Mouse (Mus musculus) MEL (cell line): ENCODE results near the gene Phlda3. TPM values are rescaled to one million over a fixed set of nuclear protein-coding genes. Genes with fewer than 3 reads are reported as not detected.

Experiments used
- DNase-seq: peaks from one replicate; pipeline ENCODE4 v3.0.0; 2011; ENCODE audit warnings: low read depth, low spot score
- H3K27ac ChIP-seq: 2 replicates; pipeline ENCODE4 v1.5.1; 2012; ENCODE audit warnings: low read depth, mild to moderate bottlenecking, control low read depth, low read length, moderate library complexity; ENCODE audit not compliant: control insufficient read depth
- H3K27me3 ChIP-seq, 2 experiments: fragments of 150-350 bp in 1 of 2; sonication (generic) in 1 of 2; 2 replicates each; pipeline ENCODE4 v1.6.1; 2012; ENCODE audit warnings: low read length in 2 of 2, mild to moderate bottlenecking in 2 of 2, improper control_type of control experiment in 1 of 2, moderate library complexity in 1 of 2; ENCODE audit not compliant: insufficient read depth in 2 of 2, control insufficient read depth in 1 of 2
- H3K36me3 ChIP-seq, 2 experiments: 2 replicates each; pipeline ENCODE4 v1.6.1; 2012 to 2014; ENCODE audit warnings: low read length in 2 of 2, improper control_type of control experiment in 1 of 2, inconsistent platforms in 1 of 2, mild to moderate bottlenecking in 1 of 2; ENCODE audit not compliant: insufficient read depth in 2 of 2, control insufficient read depth in 1 of 2
- H3K4me1 ChIP-seq, 2 experiments: fragments of 150-350 bp in 1 of 2; sonication (generic) in 1 of 2; 2 replicates each; pipeline ENCODE4 v1.6.1; 2012; ENCODE audit warnings: low read length in 2 of 2, improper control_type of control experiment in 1 of 2, mild to moderate bottlenecking in 1 of 2; ENCODE audit not compliant: insufficient read depth in 2 of 2, control insufficient read depth in 1 of 2
- H3K4me3 ChIP-seq, 2 experiments: fragments of 150-350 bp in 1 of 2; sonication (generic) in 1 of 2; 2 replicates each; pipeline ENCODE4 v1.5.1; 2012; ENCODE audit warnings: low read depth in 2 of 2, low read length in 2 of 2, mild to moderate bottlenecking in 2 of 2, moderate library complexity in 2 of 2, control low read depth in 1 of 2, improper control_type of control experiment in 1 of 2; ENCODE audit not compliant: control insufficient read depth in 1 of 2, insufficient read depth in 1 of 2
- H3K79me2 ChIP-seq: 2 replicates; pipeline ENCODE4 v1.6.1; 2012; ENCODE audit warnings: mild to moderate bottlenecking, low read length, moderate library complexity; ENCODE audit not compliant: control insufficient read depth, poor library complexity, insufficient read depth
- H3K9ac ChIP-seq: 2 replicates; pipeline ENCODE4 v1.6.1; 2012; ENCODE audit warnings: low read depth, mild to moderate bottlenecking, control low read depth, low read length, moderate library complexity; ENCODE audit not compliant: control insufficient read depth, poor library complexity, severe bottlenecking
- H3K9me3 ChIP-seq: fragments of 150-350 bp; sonication (generic); replicated peaks from 2 replicates; pipeline ENCODE4 v1.6.1; 2012; ENCODE audit warnings: mild to moderate bottlenecking, low read length, improper control_type of control experiment, moderate library complexity; ENCODE audit not compliant: insufficient read depth
- CHD1 ChIP-seq: IDR thresholded peaks from 2 replicates; pipeline ENCODE4 v1.6.1; 2012; ENCODE audit warnings: low read depth, mild to moderate bottlenecking, inconsistent platforms, low read length, improper control_type of control experiment
- CTCF ChIP-seq, 3 experiments: IDR thresholded peaks in 2 of 3; conservative IDR thresholded peaks in 1 of 3; 2 replicates each; pipeline ENCODE4 v1.5.1; 2011 to 2012; ENCODE audit warnings: low read length in 3 of 3, low read depth in 2 of 3, mild to moderate bottlenecking in 2 of 3, improper control_type of control experiment in 1 of 3, inconsistent platforms in 1 of 3, mixed read lengths in 1 of 3, moderate library complexity in 1 of 3; ENCODE audit not compliant: control insufficient read depth in 1 of 3, insufficient read depth in 1 of 3, poor library complexity in 1 of 3, severe bottlenecking in 1 of 3
- EP300 ChIP-seq, 2 experiments: IDR thresholded peaks; 2 replicates each; pipeline ENCODE4 v1.6.1; 2011; ENCODE audit warnings: improper control_type of control experiment in 2 of 2, low read length in 2 of 2, low read depth in 1 of 2, mild to moderate bottlenecking in 1 of 2
- GATA1 ChIP-seq: IDR thresholded peaks from 2 replicates; pipeline ENCODE4 v1.6.1; 2011; ENCODE audit warnings: low read depth, low read length, improper control_type of control experiment
- KAT2A ChIP-seq: conservative IDR thresholded peaks from 2 replicates; pipeline ENCODE4 v1.6.1; 2012; ENCODE audit warnings: low read depth, low read length, improper control_type of control experiment, inconsistent platforms
- MEF2A ChIP-seq: IDR thresholded peaks from 2 replicates; pipeline ENCODE4 v1.6.1; 2014; ENCODE audit warnings: low read depth, mild to moderate bottlenecking, inconsistent platforms, low read length, improper control_type of control experiment; ENCODE audit not compliant: poor library complexity, insufficient replicate concordance, severe bottlenecking; ENCODE audit errors: extremely low read depth
- MYC ChIP-seq: IDR thresholded peaks from 2 replicates; pipeline ENCODE4 v1.6.1; 2011; ENCODE audit warnings: low read depth, mild to moderate bottlenecking, low read length, improper control_type of control experiment, moderate library complexity
- POLR2AphosphoS5 ChIP-seq: IDR thresholded peaks from 2 replicates; pipeline ENCODE4 v1.6.1; 2012; ENCODE audit warnings: low read depth, borderline replicate concordance, mild to moderate bottlenecking, inconsistent platforms, low read length, moderate library complexity, mixed read lengths
- RAD21 ChIP-seq: IDR thresholded peaks from 2 replicates; pipeline ENCODE4 v1.6.1; 2011; ENCODE audit warnings: mild to moderate bottlenecking, low read depth, low read length, improper control_type of control experiment
- RCOR1 ChIP-seq: IDR thresholded peaks from 2 replicates; pipeline ENCODE4 v1.6.1; 2012; ENCODE audit warnings: low read depth, mild to moderate bottlenecking, inconsistent platforms, low read length, improper control_type of control experiment
- SIN3A ChIP-seq: IDR thresholded peaks from 2 replicates; pipeline ENCODE4 v1.6.1; 2012; ENCODE audit warnings: low read length, improper control_type of control experiment, inconsistent platforms
- TAL1 ChIP-seq: IDR thresholded peaks from 2 replicates; pipeline ENCODE4 v1.6.1; 2012; ENCODE audit warnings: mild to moderate bottlenecking, inconsistent platforms, low read length, moderate library complexity, mixed read lengths
- TCF12 ChIP-seq: IDR thresholded peaks from 2 replicates; pipeline ENCODE4 v1.6.1; 2014; ENCODE audit warnings: low read depth, mild to moderate bottlenecking, inconsistent platforms, low read length, improper control_type of control experiment, moderate library complexity
- ZC3H11A ChIP-seq: IDR thresholded peaks from 2 replicates; pipeline ENCODE4 v1.6.1; 2012; ENCODE audit warnings: low read depth, mild to moderate bottlenecking, inconsistent platforms, low read length, improper control_type of control experiment
- polyA plus RNA-seq, 2 experiments: library from polyadenylated mRNA; stranded (reverse) in 1 of 2; unstranded in 1 of 2; fragments of >175 nt in 1 of 2; fragments of >200 nt in 1 of 2; gene quantifications; 2 replicates each; pipeline versions ENCODE4 v1.2.1 to v1.2.4; 2012; ENCODE audit warnings: low replicate concordance in 2 of 2, low read depth in 1 of 2; ENCODE audit not compliant: insufficient read length in 2 of 2, insufficient read depth in 1 of 2, missing spikeins in 1 of 2
- total RNA-seq: library from RNA; depleted of rRNA; stranded (reverse); fragments of 300-350 nt; gene quantifications from 2 replicates; pipeline ENCODE4 v1.2.3, GENCODE M21; 2012

Gene Phlda3
- total and polyA plus RNA-seq, 3 experiments = 7.7 to 20.0 TPM; not detected in 1

DNA sequence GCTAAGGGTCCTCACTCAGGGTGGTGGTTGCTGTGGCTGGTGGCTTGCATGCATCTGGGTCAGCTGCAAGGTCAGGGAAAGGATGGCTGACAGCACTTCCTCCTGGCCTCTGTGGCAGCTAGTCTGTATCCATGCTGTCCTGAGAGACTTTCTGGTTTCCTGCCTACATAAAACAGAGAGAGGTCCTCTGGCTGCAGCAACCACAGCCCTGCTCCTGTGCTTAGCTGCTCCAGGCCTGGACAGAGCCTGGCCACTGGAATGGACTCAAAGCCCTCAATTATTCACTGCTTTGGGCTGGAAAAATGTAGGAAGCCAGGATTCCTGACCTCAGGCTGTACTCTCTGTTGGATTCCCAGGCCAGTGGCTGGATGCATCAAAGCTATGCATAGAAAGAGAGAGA, 10.7 kb downstream of the Phlda3 start:
- Histone ChIP-seq H3K27ac (no peak overlapping the region), H3K9ac (no peak overlapping the region), H3K4me1 (peaks cover 0 to 6% of the 10 kb centered on the region in 2 experiments; a peak in 2 of 4 replicates), H3K36me3 (peaks cover 0 to 4% of the 10 kb centered on the region in 2 experiments; a peak in 1 of 4 replicates), H3K4me3 (no peak overlapping the region), H3K9me3 (no peaks in the 10 kb centered on the region), H3K79me2 (no peaks in the 10 kb centered on the region), H3K27me3 (no peaks in the 10 kb centered on the region)
- TF ChIP-seq ZC3H11A (no peak), RAD21 (no peak), MEF2A (no peak), GATA1 (no peak), TCF12 (no peak), POLR2AphosphoS5 (no peak), RCOR1 (no peak), SIN3A (no peak), CTCF (IDR thresholded peaks at IDR 0.05 in 2 of 3, conservative IDR thresholded peaks at IDR 0.05 in 1 of 3; ENCODE audit: control insufficient read depth in 1 of 3, insufficient read depth in 1 of 3, low read depth in 2 of 3, low read length in 3 of 3, poor library complexity in 1 of 3, severe bottlenecking in 1 of 3) (no peak), TAL1 (no peak), KAT2A (no peak)
- no peak for DNase-seq

DNA sequence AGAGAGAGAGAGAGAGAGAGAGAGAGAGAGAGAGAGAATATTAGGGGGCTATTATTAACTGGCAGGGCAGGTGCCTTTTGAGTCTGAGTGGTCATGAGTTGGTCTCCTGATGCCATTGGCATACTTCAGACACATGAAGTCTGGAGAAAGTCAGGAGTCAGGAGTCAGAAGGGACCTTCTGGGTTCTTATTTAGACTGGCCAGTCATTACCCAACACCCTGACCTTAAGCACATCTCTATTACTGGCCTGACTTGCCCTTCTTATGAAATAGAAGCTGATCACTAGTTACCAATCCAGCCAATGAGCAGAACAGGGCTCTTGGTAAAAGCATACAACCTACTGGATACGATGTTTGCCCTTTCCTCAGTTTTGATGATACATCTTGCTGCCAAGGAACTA, 11.1 kb downstream of the Phlda3 start:
- Histone ChIP-seq H3K4me3 (no peak overlapping the region), H3K9me3 (no peaks in the 10 kb centered on the region), H3K27me3 (no peaks in the 10 kb centered on the region), H3K27ac (no peak overlapping the region), H3K36me3 (peaks cover 0 to 4% of the 10 kb centered on the region in 2 experiments; a peak in 1 of 4 replicates), H3K79me2 (no peaks in the 10 kb centered on the region), H3K4me1 (peaks cover 0 to 6% of the 10 kb centered on the region in 2 experiments; a peak in 2 of 4 replicates), H3K9ac (no peak overlapping the region)
- no peak for DNase-seq
- TF ChIP-seq MYC (no peak), CHD1 (no peak), EP300 (IDR thresholded peaks at IDR 0.05; ENCODE audit: low read depth in 1 of 2, low read length in 2 of 2) (no peak), GATA1 (no peak), MEF2A (no peak)
